Mouse (Mus musculus): ENCODE measurements around the gene Olfr1291-ps1. TPM values are rescaled to one million over a fixed set of nuclear protein-coding genes. Genes with fewer than 3 reads are reported as not detected.

The Olfr1291-ps1 gene
- total RNA-seq (2023), result not detected

DNA sequence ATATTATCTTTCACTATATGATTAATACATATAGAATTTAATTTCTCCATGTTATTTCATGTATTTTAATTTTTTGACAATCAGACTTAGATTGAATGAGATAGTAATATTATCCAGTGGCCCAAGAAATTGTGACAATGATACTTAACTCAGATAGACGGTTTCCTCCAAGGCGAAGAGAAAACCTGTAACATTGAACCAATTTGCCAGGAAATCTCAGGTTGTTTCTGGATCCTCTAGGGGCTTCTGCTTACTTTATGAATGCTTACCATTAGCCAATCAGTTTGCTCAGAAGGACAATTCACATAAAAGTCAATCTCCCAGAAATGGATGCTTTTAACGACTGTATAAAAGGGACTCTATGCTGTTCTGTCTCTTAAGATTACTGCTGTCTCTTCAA lies at the start of gene Olfr1291-ps1:
Gene Olfr1291-ps1 (plus strand): TSS at position 301 of the 400 bp plus-strand sequence.

GRCm38 (mm10) chr2:111448842-111449241 lies 48.1 kb upstream of the Olfr1291-ps1 start, which contains the start of gene Olfr1287:
TSS of gene Olfr1287 (plus strand) at chr2:111449142.

DNA sequence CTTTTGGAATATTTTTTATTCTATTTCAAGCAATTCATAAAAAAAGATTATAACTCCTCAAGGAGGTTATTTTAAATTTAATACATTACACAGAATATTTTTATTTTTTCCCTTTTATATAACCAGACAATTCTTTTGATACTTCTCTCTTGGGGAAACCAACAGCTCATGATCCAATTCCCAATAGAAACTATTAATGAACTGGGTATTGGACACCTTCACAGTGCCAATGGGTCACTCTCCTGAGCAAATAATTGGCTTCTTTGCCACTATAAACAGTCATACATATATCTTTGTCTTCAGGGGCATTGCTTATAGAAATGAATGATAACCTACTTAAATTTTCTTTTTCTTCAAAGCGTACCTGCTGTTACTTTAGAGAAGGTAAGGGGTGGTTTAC lies 23.2 kb upstream of the Olfr1291-ps1 start, which contains the start of gene Olfr1288:
Gene Olfr1288 (plus strand): TSS at position 301 of the 400 bp plus-strand sequence.

GRCm38 (mm10) chr2:111480519-111480918 lies 16.5 kb upstream of the Olfr1291-ps1 start, which contains the start of gene Olfr1289:
TSS of gene Olfr1289 (plus strand) at chr2:111480819.

GRCm38 (mm10) chr2:111493729-111494128 lies 3.3 kb upstream of the Olfr1291-ps1 start, which contains the start of gene Olfr1290:
TSS of gene Olfr1290 (minus strand) at chr2:111493829.

DNA sequence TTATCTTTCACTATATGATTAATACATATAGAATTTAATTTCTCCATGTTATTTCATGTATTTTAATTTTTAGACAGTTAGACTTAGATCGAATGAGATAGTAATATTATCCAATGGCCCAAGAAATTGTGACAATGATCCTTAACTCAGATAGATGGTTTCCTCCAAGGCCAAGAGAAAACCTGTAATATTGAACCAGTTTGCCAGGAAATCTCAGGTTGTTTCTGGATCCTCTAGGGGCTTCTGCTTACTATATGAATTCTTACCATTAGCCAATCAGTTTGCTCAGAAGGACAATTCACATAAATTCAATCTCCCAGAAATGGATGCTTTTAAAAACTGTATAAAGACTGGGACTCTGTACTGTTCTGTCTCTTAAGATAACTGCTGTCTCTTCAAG lies 27.9 kb downstream of the Olfr1291-ps1 start, which contains the start of gene Olfr1293-ps:
Gene Olfr1293-ps (plus strand): TSS at position 301 of the 400 bp plus-strand sequence.

GRCm38 (mm10) chr2:111540191-111540590 lies 43.2 kb downstream of the Olfr1291-ps1 start, which contains the start of gene Olfr1294:
TSS of gene Olfr1294 (minus strand) at chr2:111540291.

Other genes with a start within 250 kb of the Olfr1291-ps1 start
- gene Olfr1276, start 242.7 kb upstream of the Olfr1291-ps1 start, total RNA-seq (2023), result not detected
- not detected for gene Olfr1277, start 223.1 kb upstream of the Olfr1291-ps1 start, total RNA-seq (2023)
- gene Olfr1278, start 207.0 kb upstream of the Olfr1291-ps1 start, total RNA-seq (2023), result not detected
- gene Olfr1279, start 196.5 kb upstream of the Olfr1291-ps1 start, total RNA-seq (2023), result not detected
- not detected for gene Olfr1280, start 183.2 kb upstream of the Olfr1291-ps1 start, total RNA-seq (2023)
- not detected for gene Olfr1281, start 170.7 kb upstream of the Olfr1291-ps1 start, total RNA-seq (2023)
- not detected for gene Olfr1282, start 161.1 kb upstream of the Olfr1291-ps1 start, total RNA-seq (2023)
- not detected for gene Olfr1283, start 130.4 kb upstream of the Olfr1291-ps1 start, total RNA-seq (2023)
- not detected for gene Olfr1284, start 121.7 kb upstream of the Olfr1291-ps1 start, total RNA-seq (2023)
- gene Olfr1286, start 74.1 kb upstream of the Olfr1291-ps1 start, total RNA-seq (2023), result not detected
- gene Olfr1287, start 48.0 kb upstream of the Olfr1291-ps1 start, total RNA-seq (2023), result not detected
- not detected for gene Olfr1288, start 23.1 kb upstream of the Olfr1291-ps1 start, total RNA-seq (2023)
- gene Olfr1289, start 16.4 kb upstream of the Olfr1291-ps1 start, total RNA-seq (2023), result not detected
- gene Olfr1290, start 3.4 kb upstream of the Olfr1291-ps1 start, total RNA-seq (2023), result not detected
- gene Olfr1293-ps, start 28.0 kb downstream of the Olfr1291-ps1 start, total RNA-seq (2023), result not detected
- gene Olfr1294, start 43.1 kb downstream of the Olfr1291-ps1 start, total RNA-seq (2023), result not detected
- gene Olfr1295, start 72.5 kb downstream of the Olfr1291-ps1 start, total RNA-seq (2023), result not detected
- gene Olfr1297, start 129.3 kb downstream of the Olfr1291-ps1 start, total RNA-seq (2023), result not detected
- not detected for gene Olfr1298, start 152.0 kb downstream of the Olfr1291-ps1 start, total RNA-seq (2023)
- not detected for gene Olfr1299, start 164.2 kb downstream of the Olfr1291-ps1 start, total RNA-seq (2023)